In genomic region chr11:53425251-53425650, GRCm38 (mm10) we compare ENCODE assay signal across 23 mouse cellular contexts. TPM values are rescaled to one million over a fixed set of nuclear protein-coding genes. Genes with fewer than 3 reads are reported as not detected.
DNase-seq lines count a peak whose midpoint lies in the region; ATAC-seq and TF ChIP-seq lines count a peak whose summit lies in the region.
"Had no signal": no experiment of that assay in that cellular context is flagged by ENCODE, and none has a peak within 500 bp of the region (broad histone marks: within the 10 kb centered on the region; RNA-seq: fewer than 3 reads in every experiment).

No protein-coding gene starts in this region.

- intact Hi-C loops in heart, postnatal 25 days (cut with DNase I) = no loop called here
- intact Hi-C loops in left cerebral cortex, adult 2 months (cut with DNase I) = no loop called here
- intact Hi-C loops in left cerebral cortex, postnatal 4 days (cut with DNase I) = no loop called here

- no peaks in the 10 kb centered on the region for H3K27me3 ChIP-seq in heart, embryonic 12.5 days (replicated peaks)
- H3K27me3 ChIP-seq in liver, postnatal 0 days (ENCODE audit: insufficient read depth, low read length) = no peaks in the 10 kb centered on the region
- H3K27me3 ChIP-seq in lung, postnatal 0 days (replicated peaks; ENCODE audit: insufficient read depth, low read length) = no peaks in the 10 kb centered on the region
- H3K27me3 ChIP-seq: embryonic facial prominence, embryonic 15.5 days; kidney, embryonic 15.5 days; neural tube, embryonic 13.5 days; stomach, embryonic 15.5 days had no signal

- H3K36me3 ChIP-seq in heart, embryonic 12.5 days = peaks cover 32% of the 10 kb centered on the region
- H3K36me3 ChIP-seq in liver, postnatal 0 days (replicated peaks; ENCODE audit: insufficient read depth, low read length) = peaks cover 11% of the 10 kb centered on the region
- peaks cover 1% of the 10 kb centered on the region; the same call in 1 of the 2 replicates for H3K36me3 ChIP-seq in lung, postnatal 0 days (ENCODE audit: insufficient read depth, low read length)

- TF ChIP-seq CTCF in left cerebral cortex, adult 2 months (IDR thresholded peaks at IDR 0.05) = no peak
- no peak for TF ChIP-seq CTCF in cortical plate, adult 2 months (IDR thresholded peaks at IDR 0.05; ENCODE audit: extremely low read depth, insufficient read depth, low read length)
- no peak for TF ChIP-seq CTCF in liver, postnatal 0 days (IDR thresholded peaks at IDR 0.05; ENCODE audit: low read depth)
- no peak for TF ChIP-seq CTCF in lung, postnatal 0 days (IDR thresholded peaks at IDR 0.05)

- no peak overlapping the region for H3K4me3 ChIP-seq in heart, embryonic 12.5 days
- no peak overlapping the region for H3K4me3 ChIP-seq in left cerebral cortex, adult 2 months
- H3K4me3 ChIP-seq in cortical plate, adult 2 months (ENCODE audit: insufficient read depth, low read length) = no peak overlapping the region
- H3K4me3 ChIP-seq in liver, postnatal 0 days (ENCODE audit: low read depth, low read length) = no peak overlapping the region
- H3K4me3 ChIP-seq in lung, postnatal 0 days (ENCODE audit: low read depth, low read length) = no peak overlapping the region
- H3K4me3 ChIP-seq: embryonic facial prominence, embryonic 15.5 days; kidney, embryonic 15.5 days; limb, embryonic 10.5 days; neural tube, embryonic 13.5 days; stomach, embryonic 15.5 days had no signal

- peaks cover 31% of the 10 kb centered on the region for H3K4me1 ChIP-seq in heart, embryonic 12.5 days (replicated peaks)
- peaks cover 2% of the 10 kb centered on the region; the same call in 1 of the 2 replicates for H3K4me1 ChIP-seq in cortical plate, adult 2 months (ENCODE audit: control insufficient read depth, insufficient read depth, low read length)
- peaks cover 18% of the 10 kb centered on the region for H3K4me1 ChIP-seq in liver, postnatal 0 days (ENCODE audit: insufficient read depth)
- no peaks in the 10 kb centered on the region for H3K4me1 ChIP-seq in lung, postnatal 0 days (ENCODE audit: insufficient read depth, low read depth, low read length)

- DNase-seq in heart, postnatal 25 days (ENCODE audit: low spot score) = no peak
- DNase-seq in left cerebral cortex, adult 2 months (ENCODE audit: extremely low spot score in 1 of 2, low spot score in 2 of 2) = no peak
- DNase-seq in left cerebral cortex, postnatal 4 days = no peak
- no peak for DNase-seq in liver, postnatal 0 days
- no peak for DNase-seq in lung, postnatal 0 days (ENCODE audit: low spot score)
- DNase-seq: B cell, adult 2 months; cerebellum, adult 11-12 months; kidney, postnatal 4 days; midbrain, embryonic 14.5 days; thymus, adult 2 months had no signal

- no peaks in the 10 kb centered on the region for H3K9me3 ChIP-seq in heart, embryonic 12.5 days (replicated peaks)
- no peaks in the 10 kb centered on the region for H3K9me3 ChIP-seq in liver, postnatal 0 days (ENCODE audit: low read length)
- no peaks in the 10 kb centered on the region for H3K9me3 ChIP-seq in lung, postnatal 0 days (ENCODE audit: low read length)
- H3K9me3 ChIP-seq: embryonic facial prominence, embryonic 15.5 days; kidney, embryonic 15.5 days; limb, embryonic 10.5 days; neural tube, embryonic 13.5 days; stomach, embryonic 15.5 days had no signal

- no peak for TF ChIP-seq EP300 in liver, postnatal 0 days (IDR thresholded peaks at IDR 0.05; ENCODE audit: low read depth)
- no peak for TF ChIP-seq EP300 in lung, postnatal 0 days (IDR thresholded peaks at IDR 0.05)

- H3K27ac ChIP-seq in heart, embryonic 12.5 days (ENCODE audit: poor library complexity, severe bottlenecking) = peak overlapping the region; percentile 36; the same call in 1 of the 2 replicates
- H3K27ac ChIP-seq in left cerebral cortex, adult 2 months = peak overlapping the region; percentile 69
- H3K27ac ChIP-seq in cortical plate, adult 2 months (ENCODE audit: insufficient read depth, low read length) = no peak overlapping the region
- peak overlapping the region; percentile 87; the same call in 1 of the 2 replicates for H3K27ac ChIP-seq in liver, postnatal 0 days (ENCODE audit: low read depth)
- no peak overlapping the region for H3K27ac ChIP-seq in lung, postnatal 0 days (ENCODE audit: low read length)
- H3K27ac ChIP-seq: embryonic facial prominence, embryonic 15.5 days; kidney, embryonic 15.5 days; limb, embryonic 10.5 days; neural tube, embryonic 13.5 days; stomach, embryonic 15.5 days had no signal

- 0 out of 2 replicates have a peak, but pooled peaks have one; percentile 8 for TF ChIP-seq POLR2A in cortical plate, adult 2 months (IDR thresholded peaks at IDR 0.05; ENCODE audit: extremely low read depth, insufficient read depth, low read length)

- no peak for ATAC-seq in heart, embryonic 12.5 days (ENCODE audit: insufficient number of reproducible peaks, low FRiP score)
- ATAC-seq in liver, postnatal 0 days = no peak
- no peak for ATAC-seq in lung, postnatal 0 days
- ATAC-seq: forebrain, embryonic 16.5 days had no signal

- no peak overlapping the region for H3K4me2 ChIP-seq in heart, embryonic 12.5 days
- no peak overlapping the region for H3K4me2 ChIP-seq in liver, postnatal 0 days (ENCODE audit: low read depth, low read length)
- no peak overlapping the region for H3K4me2 ChIP-seq in lung, postnatal 0 days (replicated peaks; ENCODE audit: low read depth, low read length)
- H3K4me2 ChIP-seq: embryonic facial prominence, embryonic 15.5 days; kidney, embryonic 15.5 days; neural tube, embryonic 13.5 days; stomach, embryonic 15.5 days had no signal

- 48% methylated on average over 3 of the region's 3 CpGs for WGBS in heart, embryonic 12.5 days
- 61% methylated on average over 3 of the region's 3 CpGs for WGBS in liver, postnatal 0 days (ENCODE audit: insufficient replicate concordance)
- 41% methylated on average over 3 of the region's 3 CpGs for WGBS in lung, postnatal 0 days

- no peak overlapping the region for H3K9ac ChIP-seq in heart, embryonic 12.5 days
- H3K9ac ChIP-seq in liver, postnatal 0 days (replicated peaks) = no peak overlapping the region
- no peak overlapping the region for H3K9ac ChIP-seq in lung, postnatal 0 days (replicated peaks; ENCODE audit: low read depth)
- H3K9ac ChIP-seq: embryonic facial prominence, embryonic 15.5 days; kidney, embryonic 15.5 days; neural tube, embryonic 13.5 days; stomach, embryonic 15.5 days had no signal

RNA-seq across cellular contexts. Expression of gene Leap2, which starts 2.3 kb away (rescaled TPM):
- polyA plus RNA-seq in heart, embryonic 12.5 days (2016; fragmentation: Nextera tagmentation; extraction: Ambion mirVana) = not detected in 2 replicates
- not detected for total RNA-seq in heart, postnatal 25 days (2021)
- not detected for total RNA-seq in left cerebral cortex, adult 2 months (2021)
- not detected for total RNA-seq in left cerebral cortex, postnatal 4 days (2021)
- not detected in 2 replicates for polyA plus RNA-seq in cortical plate, adult 2 months (2012; rRNA removed)
- polyA plus RNA-seq in liver, postnatal 0 days (2015; fragmentation: Nextera tagmentation; extraction: Ambion mirVana) = 198 and 209 TPM in 2 replicates
- polyA plus RNA-seq in lung, postnatal 0 days (2015; fragmentation: Nextera tagmentation; extraction: Ambion mirVana) = 0.38 TPM in 1 of 2 replicates, not detected in the other
- total RNA-seq: adrenal gland, postnatal 25 days; gastrocnemius, adult 18-20 months; gastrocnemius, postnatal 4 days; layer of hippocampus, postnatal 10 days; megakaryocyte, adult 5-6 weeks had no signal
- polyA plus RNA-seq: embryonic facial prominence, embryonic 15.5 days; forebrain, embryonic 16.5 days; limb, embryonic 10.5 days; midbrain, embryonic 14.5 days; neural tube, embryonic 13.5 days; thymus, adult 2 months had no signal

RNA-seq across cellular contexts. Expression of gene Uqcrq, which starts 5.4 kb away (rescaled TPM):
- polyA plus RNA-seq in heart, embryonic 12.5 days (2016; fragmentation: Nextera tagmentation; extraction: Ambion mirVana) = 1,089 and 1,102 TPM in 2 replicates
- total RNA-seq in heart, postnatal 25 days (2021) = 1,000 to 10,000 TPM; 2,761 to 2,992 TPM
- total RNA-seq in left cerebral cortex, adult 2 months (2021) = 100 to 1,000 TPM; 388 to 436 TPM
- 100 to 1,000 TPM; 367 to 399 TPM for total RNA-seq in left cerebral cortex, postnatal 4 days (2021)
- polyA plus RNA-seq in cortical plate, adult 2 months (2012; rRNA removed) = 413 and 414 TPM in 2 replicates
- polyA plus RNA-seq in liver, postnatal 0 days (2015; fragmentation: Nextera tagmentation; extraction: Ambion mirVana) = 1,453 and 1,461 TPM in 2 replicates
- 442 and 520 TPM in 2 replicates for polyA plus RNA-seq in lung, postnatal 0 days (2015; fragmentation: Nextera tagmentation; extraction: Ambion mirVana)

RNA-seq across cellular contexts. Expression of gene Gdf9, which starts 5.6 kb away (rescaled TPM):
- polyA plus RNA-seq in heart, embryonic 12.5 days (2016; fragmentation: Nextera tagmentation; extraction: Ambion mirVana) = 0.56 and 1.3 TPM in 2 replicates
- total RNA-seq in heart, postnatal 25 days (2021) = under 1 TPM; 0.22 to 0.68 TPM
- total RNA-seq in left cerebral cortex, adult 2 months (2021) = 1 to 10 TPM in 1 of 2 experiments, under 1 TPM in 1; 0.89 to 1.1 TPM
- total RNA-seq in left cerebral cortex, postnatal 4 days (2021) = 1 to 10 TPM; 1.3 to 1.7 TPM
- 2.2 and 2.3 TPM in 2 replicates for polyA plus RNA-seq in cortical plate, adult 2 months (2012; rRNA removed)
- 0.15 and 0.18 TPM in 2 replicates for polyA plus RNA-seq in liver, postnatal 0 days (2015; fragmentation: Nextera tagmentation; extraction: Ambion mirVana)
- 0.84 and 1.3 TPM in 2 replicates for polyA plus RNA-seq in lung, postnatal 0 days (2015; fragmentation: Nextera tagmentation; extraction: Ambion mirVana)

RNA-seq across cellular contexts. Expression of gene Gm10447, which starts 31.7 kb away (rescaled TPM):
- polyA plus RNA-seq in heart, embryonic 12.5 days (2016; fragmentation: Nextera tagmentation; extraction: Ambion mirVana) = 0.11 and 0.15 TPM in 2 replicates
- total RNA-seq in heart, postnatal 25 days (2021) = not detected
- total RNA-seq in left cerebral cortex, adult 2 months (2021) = under 1 TPM; 0.33 to 0.34 TPM
- not detected for total RNA-seq in left cerebral cortex, postnatal 4 days (2021)
- polyA plus RNA-seq in cortical plate, adult 2 months (2012; rRNA removed) = 0.04 and 0.10 TPM in 2 replicates
- 0.06 and 0.25 TPM in 2 replicates for polyA plus RNA-seq in liver, postnatal 0 days (2015; fragmentation: Nextera tagmentation; extraction: Ambion mirVana)
- 0.10 TPM in 1 of 2 replicates, not detected in the other for polyA plus RNA-seq in lung, postnatal 0 days (2015; fragmentation: Nextera tagmentation; extraction: Ambion mirVana)
- total RNA-seq: gastrocnemius, adult 18-20 months; gastrocnemius, postnatal 4 days had no signal
- polyA plus RNA-seq: forebrain, embryonic 16.5 days; kidney, embryonic 15.5 days; midbrain, embryonic 14.5 days; neural tube, embryonic 13.5 days had no signal

RNA-seq across cellular contexts. Expression of gene Shroom1, which starts 31.8 kb away (rescaled TPM):
- polyA plus RNA-seq in heart, embryonic 12.5 days (2016; fragmentation: Nextera tagmentation; extraction: Ambion mirVana) = 5.3 and 5.8 TPM in 2 replicates
- under 1 TPM; 0.49 to 0.59 TPM for total RNA-seq in heart, postnatal 25 days (2021)
- 1 to 10 TPM; 5.4 to 6.3 TPM for total RNA-seq in left cerebral cortex, adult 2 months (2021)
- total RNA-seq in left cerebral cortex, postnatal 4 days (2021) = 1 to 10 TPM; 2.8 to 3.2 TPM
- 6.5 and 6.8 TPM in 2 replicates for polyA plus RNA-seq in cortical plate, adult 2 months (2012; rRNA removed)
- 5.5 TPM in 2 replicates for polyA plus RNA-seq in liver, postnatal 0 days (2015; fragmentation: Nextera tagmentation; extraction: Ambion mirVana)
- polyA plus RNA-seq in lung, postnatal 0 days (2015; fragmentation: Nextera tagmentation; extraction: Ambion mirVana) = 0.88 and 1.0 TPM in 2 replicates

Comparison
In these comparisons a context has a peak if more than half of its experiments do, and no peak if none do; other contexts are left out.
1. H3K27ac ChIP-seq: peak in heart, embryonic 12.5 days (single experiment), left cerebral cortex, adult 2 months (single experiment) and liver, postnatal 0 days (single experiment); none in cortical plate, adult 2 months (single experiment) and lung, postnatal 0 days (single experiment).
2. RNA of gene Leap2, which starts 2.3 kb away (polyA plus RNA-seq): 198 to 209 TPM in liver, postnatal 0 days; 0.38 TPM in lung, postnatal 0 days, not detected in heart, embryonic 12.5 days and not detected in cortical plate, adult 2 months; every median in the first group is over 100 times any median in the second.